Mouse (Mus musculus): ENCODE measurements at regions not wholly inside any gene's neighbourhood (a gene's known extent, or its start where the extent isn't known, plus 50 kb on each side); places are given as distances from the start of the nearest gene placed in this dataset.

- H3K27me3 ChIP-seq (ENCODE audit: control insufficient read depth, insufficient read depth, low read length): no peaks in the 10 kb centered on the region
- TF ChIP-seq EP300 (optimal IDR thresholded peaks at IDR 0.05) (no peak), CTCF (IDR thresholded peaks at IDR 0.05; ENCODE audit: low read depth) (no peak)
- DNase-seq (ENCODE audit: low spot score) (no peak), ATAC-seq (ENCODE audit: low FRiP score, low TSS enrichment) (no peak)
- no peak overlapping the region for H3K9ac ChIP-seq (ENCODE audit: low read length)
- no peak overlapping the region for H3K4me2 ChIP-seq (replicated peaks; ENCODE audit: low read depth)
- H3K36me3 ChIP-seq (ENCODE audit: control insufficient read depth, insufficient read depth, low read length): no peaks in the 10 kb centered on the region
- H3K27ac ChIP-seq (replicated peaks): no peak overlapping the region
- H3K4me1 ChIP-seq (replicated peaks; ENCODE audit: control insufficient read depth, insufficient read depth): no peaks in the 10 kb centered on the region
- H3K4me3 ChIP-seq (ENCODE audit: low read depth, low read length): no peak overlapping the region
- H3K9me3 ChIP-seq (ENCODE audit: control insufficient read depth, low read length): no peaks in the 10 kb centered on the region
These were observed 315.8 kb upstream of the Klf6 start for GRCm38 (mm10) chr13:5545521-5545920.

- Histone ChIP-seq H3K4me2 (replicated peaks; ENCODE audit: low read depth) (no peak overlapping the region), H3K4me3 (ENCODE audit: low read depth, low read length) (no peak overlapping the region), H3K9ac (ENCODE audit: low read length) (no peak overlapping the region), H3K4me1 (replicated peaks; ENCODE audit: control insufficient read depth, insufficient read depth) (no peaks in the 10 kb centered on the region), H3K27ac (replicated peaks) (no peak overlapping the region), H3K9me3 (ENCODE audit: control insufficient read depth, low read length) (no peaks in the 10 kb centered on the region), H3K27me3 (ENCODE audit: control insufficient read depth, insufficient read depth, low read length) (no peaks in the 10 kb centered on the region), H3K36me3 (ENCODE audit: control insufficient read depth, insufficient read depth, low read length) (no peaks in the 10 kb centered on the region)
- 83% methylated on average over 2 of the region's 2 CpGs for WGBS
- no peak for ATAC-seq (ENCODE audit: low FRiP score, low TSS enrichment)
- no peak for DNase-seq (ENCODE audit: low spot score)
- TF ChIP-seq EP300 (optimal IDR thresholded peaks at IDR 0.05) (no peak), CTCF (IDR thresholded peaks at IDR 0.05; ENCODE audit: low read depth) (no peak)
These were observed 315.3 kb upstream of the Klf6 start for GRCm38 (mm10) chr13:5546011-5546410.

- H3K27ac ChIP-seq (replicated peaks): no peak overlapping the region
- H3K4me2 ChIP-seq (replicated peaks; ENCODE audit: low read depth): no peak overlapping the region
- no peak for DNase-seq (ENCODE audit: low spot score)
- H3K4me1 ChIP-seq (replicated peaks; ENCODE audit: control insufficient read depth, insufficient read depth): no peaks in the 10 kb centered on the region
- WGBS: 59% methylated on average over 1 of the region's 1 CpGs
- no peak overlapping the region for H3K9ac ChIP-seq (ENCODE audit: low read length)
- ATAC-seq (ENCODE audit: low FRiP score, low TSS enrichment): no peak
- H3K36me3 ChIP-seq (ENCODE audit: control insufficient read depth, insufficient read depth, low read length): no peaks in the 10 kb centered on the region
- no peak overlapping the region for H3K4me3 ChIP-seq (ENCODE audit: low read depth, low read length)
- H3K9me3 ChIP-seq (ENCODE audit: control insufficient read depth, low read length): no peaks in the 10 kb centered on the region
- no peak for TF ChIP-seq EP300 (optimal IDR thresholded peaks at IDR 0.05)
- TF ChIP-seq CTCF (IDR thresholded peaks at IDR 0.05; ENCODE audit: low read depth): no peak
- no peaks in the 10 kb centered on the region for H3K27me3 ChIP-seq (ENCODE audit: control insufficient read depth, insufficient read depth, low read length)
These were observed 314.3 kb upstream of the Klf6 start for GRCm38 (mm10) chr13:5546937-5547336.

GRCm38 (mm10) chr13:5548768-5549167 lies 312.5 kb upstream of the Klf6 start:
- TF ChIP-seq CTCF (IDR thresholded peaks at IDR 0.05; ENCODE audit: low read depth): no peak
- TF ChIP-seq EP300 (optimal IDR thresholded peaks at IDR 0.05): no peak
- Histone ChIP-seq H3K27me3 (ENCODE audit: control insufficient read depth, insufficient read depth, low read length) (no peaks in the 10 kb centered on the region), H3K4me1 (replicated peaks; ENCODE audit: control insufficient read depth, insufficient read depth) (no peaks in the 10 kb centered on the region), H3K4me2 (replicated peaks; ENCODE audit: low read depth) (no peak overlapping the region), H3K9me3 (ENCODE audit: control insufficient read depth, low read length) (no peaks in the 10 kb centered on the region), H3K36me3 (ENCODE audit: control insufficient read depth, insufficient read depth, low read length) (no peaks in the 10 kb centered on the region), H3K9ac (ENCODE audit: low read length) (no peak overlapping the region), H3K27ac (replicated peaks) (no peak overlapping the region), H3K4me3 (ENCODE audit: low read depth, low read length) (no peak overlapping the region)
- 97% methylated on average over 1 of the region's 1 CpGs for WGBS
- ATAC-seq (ENCODE audit: low FRiP score, low TSS enrichment) (no peak), DNase-seq (ENCODE audit: low spot score) (no peak)

- no peaks in the 10 kb centered on the region for H3K4me1 ChIP-seq (replicated peaks; ENCODE audit: control insufficient read depth, insufficient read depth)
- 53% methylated on average over 4 of the region's 4 CpGs for WGBS
- H3K4me3 ChIP-seq (ENCODE audit: low read depth, low read length): no peak overlapping the region
- H3K9me3 ChIP-seq (ENCODE audit: control insufficient read depth, low read length): no peaks in the 10 kb centered on the region
- DNase-seq (ENCODE audit: low spot score) (no peak), ATAC-seq (ENCODE audit: low FRiP score, low TSS enrichment) (peak; percentile 81)
- H3K27me3 ChIP-seq (ENCODE audit: control insufficient read depth, insufficient read depth, low read length): no peaks in the 10 kb centered on the region
- H3K36me3 ChIP-seq (ENCODE audit: control insufficient read depth, insufficient read depth, low read length): no peaks in the 10 kb centered on the region
- H3K4me2 ChIP-seq (replicated peaks; ENCODE audit: low read depth): no peak overlapping the region
- peak overlapping the region; percentile 72 for H3K27ac ChIP-seq (replicated peaks)
- TF ChIP-seq EP300 (optimal IDR thresholded peaks at IDR 0.05) (no peak), CTCF (IDR thresholded peaks at IDR 0.05; ENCODE audit: low read depth) (no peak)
- no peak overlapping the region for H3K9ac ChIP-seq (ENCODE audit: low read length)
These were observed 312.1 kb upstream of the Klf6 start for GRCm38 (mm10) chr13:5549175-5549574.

GRCm38 (mm10) chr13:5549747-5550146 lies 311.5 kb upstream of the Klf6 start:
- peak overlapping the region; percentile 72 for H3K27ac ChIP-seq (replicated peaks)
- no peak overlapping the region for H3K4me3 ChIP-seq (ENCODE audit: low read depth, low read length)

More at GRCm38 (mm10) chr13:5549747-5550146, 311.5 kb upstream of the Klf6 start:
- H3K9ac ChIP-seq (ENCODE audit: low read length): no peak overlapping the region
- H3K4me2 ChIP-seq (replicated peaks; ENCODE audit: low read depth): no peak overlapping the region
- peak; percentile 79 for ATAC-seq (ENCODE audit: low FRiP score, low TSS enrichment)
- no peaks in the 10 kb centered on the region for H3K27me3 ChIP-seq (ENCODE audit: control insufficient read depth, insufficient read depth, low read length)
- TF ChIP-seq CTCF (IDR thresholded peaks at IDR 0.05; ENCODE audit: low read depth): no peak
- TF ChIP-seq EP300 (optimal IDR thresholded peaks at IDR 0.05): no peak
- H3K9me3 ChIP-seq (ENCODE audit: control insufficient read depth, low read length): no peaks in the 10 kb centered on the region
- 91% methylated on average over 7 of the region's 7 CpGs for WGBS
- no peaks in the 10 kb centered on the region for H3K4me1 ChIP-seq (replicated peaks; ENCODE audit: control insufficient read depth, insufficient read depth)
- DNase-seq (ENCODE audit: low spot score): no peak
- no peaks in the 10 kb centered on the region for H3K36me3 ChIP-seq (ENCODE audit: control insufficient read depth, insufficient read depth, low read length)

All from stomach, postnatal 0 days (tissue).